Mouse (Mus musculus): Measurements from ENCODE around the gene Btla.

Btla gene

DNA sequence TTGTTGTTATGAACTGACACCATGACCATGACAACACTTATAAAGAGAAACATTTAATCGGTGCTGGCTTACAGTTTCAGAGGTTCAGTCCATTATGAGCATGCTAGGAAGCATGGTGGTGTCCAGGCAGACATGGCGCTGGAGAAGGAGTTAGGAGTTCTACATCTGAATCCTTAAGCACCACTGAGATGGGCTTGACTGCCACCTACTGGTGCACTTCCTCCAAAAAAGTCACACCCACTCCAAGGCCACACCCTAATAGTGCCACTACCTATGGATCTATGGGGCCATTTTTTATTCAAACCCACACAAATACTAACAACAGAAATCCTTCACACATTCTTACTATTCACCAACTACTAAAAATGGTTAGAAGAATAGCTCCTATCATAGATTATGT, 35.5 kb downstream of the Btla start:
- no peak for DNase-seq (ENCODE audit: inconsistent ontology term)

DNA sequence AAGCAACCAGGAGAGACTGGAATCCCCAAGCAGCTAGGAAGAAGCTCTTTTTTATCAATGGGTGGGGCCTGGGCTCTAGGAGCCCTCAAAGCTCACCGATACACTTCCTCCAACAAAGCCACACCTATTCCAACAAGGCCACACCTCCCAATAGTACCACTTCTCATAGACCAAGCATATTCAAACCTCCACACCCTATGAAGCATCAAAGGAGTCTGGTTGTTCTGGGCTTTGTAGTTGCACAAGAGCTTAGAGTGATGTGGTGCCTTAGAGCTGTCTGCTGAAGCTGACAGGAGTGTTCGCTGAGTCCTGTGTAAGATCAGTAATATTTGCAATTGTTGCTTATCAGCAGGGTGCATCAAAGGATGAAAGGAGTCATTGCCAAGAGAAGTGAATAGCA, 37.2 kb downstream of the Btla start:
- DNase-seq (ENCODE audit: inconsistent ontology term): no peak

DNA sequence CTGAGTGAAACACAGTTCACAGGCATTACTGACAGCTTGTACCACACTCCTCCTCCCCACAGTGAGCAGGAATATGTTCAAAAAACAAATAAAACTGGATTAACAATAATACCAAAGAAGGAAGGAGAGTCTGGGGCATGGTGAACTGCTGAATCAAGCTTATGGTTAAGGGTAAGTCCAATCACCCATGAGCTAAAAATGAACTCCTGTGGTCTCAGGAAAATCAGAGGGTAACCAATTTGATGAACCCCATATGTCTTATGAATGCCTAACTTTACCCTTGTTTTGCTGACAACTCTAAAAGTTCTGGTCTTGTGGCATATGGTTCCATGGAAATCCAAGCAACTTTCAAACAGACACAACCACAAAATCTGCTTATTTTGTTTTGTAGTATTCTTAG, 37.9 kb downstream of the Btla start:
- no peak for DNase-seq (ENCODE audit: inconsistent ontology term)

GRCm38 (mm10) chr16:45269886-45270285, 45.8 kb downstream of the Btla start:
- DNase-seq (ENCODE audit: inconsistent ontology term): no peak

GRCm38 (mm10) chr16:45283093-45283492, 59.0 kb downstream of the Btla start:
- no peak for DNase-seq (ENCODE audit: inconsistent ontology term)

DNA sequence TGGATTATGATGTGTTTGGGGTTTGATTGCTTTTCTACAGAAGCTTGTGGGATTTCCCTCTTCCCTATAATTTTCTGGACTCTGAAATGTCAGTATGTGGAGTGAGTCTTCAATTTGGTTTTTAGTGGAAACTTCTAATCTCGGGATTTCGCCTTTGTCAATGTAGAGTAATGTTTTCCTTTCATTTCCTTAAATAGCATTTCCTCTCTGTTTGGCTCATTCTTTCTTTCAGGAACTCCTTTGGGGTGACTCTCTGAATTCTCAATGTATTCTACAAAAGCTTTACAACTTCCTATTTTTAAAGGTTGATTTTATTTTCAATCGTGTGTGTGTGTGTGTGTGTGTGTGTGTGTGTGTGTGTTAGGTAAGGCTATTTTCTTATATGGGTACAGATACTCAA, 73.7 kb downstream of the Btla start:
- no peak for DNase-seq (ENCODE audit: inconsistent ontology term)
